Mouse (Mus musculus): ENCODE measurements at regions not wholly inside any gene's neighbourhood (a gene's known extent, or its start where the extent isn't known, plus 50 kb on each side); places are given as distances from the start of the nearest gene placed in this dataset.

- no peak for DNase-seq
Measured at GRCm38 (mm10) chr2:18445809-18446208, 53.2 kb upstream of the Dnajc1 start.

All from spleen, adult 18-20 months (tissue).